Mouse (Mus musculus) kidney, adult 2 months (tissue): ENCODE data around the gene Gm26661. TPM values are rescaled to one million over a fixed set of nuclear protein-coding genes. Genes with fewer than 3 reads are reported as not detected.

Experiments
- DNase-seq: peaks from one replicate; pipeline ENCODE4 v3.0.0; 2021
- H3K27ac ChIP-seq: fragments of 200-500 bp; 2 replicates; pipeline ENCODE4 v1.5.1; 2012; ENCODE audit warnings: low read depth, low read length, control low read depth, inconsistent platforms; ENCODE audit not compliant: insufficient read depth
- H3K27me3 ChIP-seq: fragments of 200-500 bp; replicated peaks from 2 replicates; pipeline ENCODE4 v1.6.1; 2012; ENCODE audit warnings: mild to moderate bottlenecking, moderate library complexity, low read length, inconsistent platforms; ENCODE audit not compliant: control insufficient read depth, insufficient read depth
- H3K36me3 ChIP-seq: fragments of 200-500 bp; 2 replicates; pipeline ENCODE4 v1.6.1; 2012; ENCODE audit warnings: mild to moderate bottlenecking, moderate library complexity, low read length, inconsistent platforms; ENCODE audit not compliant: control insufficient read depth, insufficient read depth
- H3K4me1 ChIP-seq: fragments of 200-500 bp; 2 replicates; pipeline ENCODE4 v1.6.1; 2011; ENCODE audit warnings: low read length; ENCODE audit not compliant: control insufficient read depth, insufficient read depth
- H3K4me3 ChIP-seq: fragments of 200-500 bp; 2 replicates; pipeline ENCODE4 v1.5.1; 2011; ENCODE audit warnings: mild to moderate bottlenecking, low read depth, low read length, control low read depth; ENCODE audit not compliant: insufficient read depth
- CTCF ChIP-seq: fragments of 200-500 bp; conservative IDR thresholded peaks from 2 replicates; pipeline ENCODE4 v1.5.1; 2011; ENCODE audit warnings: low read depth, mild to moderate bottlenecking, control low read depth, low read length, moderate library complexity, mixed read lengths; ENCODE audit not compliant: insufficient read depth, insufficient read length
- POLR2A ChIP-seq: fragments of 200-500 bp; IDR thresholded peaks from one replicate; pipeline ENCODE4 v1.6.1; 2011; ENCODE audit warnings: low read depth, low read length, control low read depth
- WGBS: fragments of 180-500 bp; shearing (Covaris S2); methylation state at CpG from one replicate; pipeline ENCODE4 v1.1.7; 2018; 5-methylcytosine and 5-hydroxymethylcytosine counted together
- polyA plus RNA-seq: library from polyadenylated mRNA; depleted of rRNA; stranded (reverse); fragments of >200 nt; gene quantifications from 2 replicates; pipeline ENCODE4 v1.2.3, GENCODE M21; 2012; rRNA removed

Gene Gm26661
- not detected in 2 replicates for polyA plus RNA-seq

DNA sequence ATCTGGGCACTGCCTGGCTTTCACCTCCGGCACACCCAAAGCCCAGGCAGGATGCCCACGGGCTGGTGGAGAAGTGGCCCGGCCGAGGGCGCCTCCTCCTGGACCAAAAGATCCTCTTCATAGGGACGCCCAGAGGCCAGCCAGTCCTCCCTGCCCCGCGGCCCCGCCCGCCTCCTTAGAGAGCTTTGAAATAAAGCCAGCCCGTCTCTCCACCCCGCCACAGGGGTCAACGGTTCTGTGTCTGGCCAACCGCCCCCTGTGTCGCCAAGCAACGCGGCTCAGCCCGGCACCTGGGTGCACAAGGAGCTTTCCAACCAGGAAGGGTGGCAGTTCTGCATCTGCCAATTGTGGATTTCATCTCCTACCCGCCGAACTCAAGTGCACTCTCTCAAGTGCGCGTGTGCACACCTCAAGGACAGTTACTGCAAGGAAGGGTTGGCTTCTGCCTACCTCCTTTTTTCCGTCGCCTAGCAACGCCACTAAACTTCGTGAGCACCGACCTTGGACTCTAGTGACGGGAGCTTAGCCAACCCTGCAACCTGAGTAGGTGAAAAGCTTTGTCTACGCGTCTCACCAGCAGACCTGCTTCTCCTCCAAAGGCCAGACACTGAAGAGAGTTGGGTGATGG lies at the start of gene Gm26661:
Gene Gm26661, plus strand, starts transcription at position 56 of the 628 bp plus-strand sequence.
- H3K27me3 ChIP-seq, result no peaks in the 10 kb centered on the region
- WGBS, result 5% methylated on average over 30 of the region's 30 CpGs
- peak; percentile 84 for DNase-seq
- peak within 1 kb of the TSS; percentile 20; the same call in 1 of the 2 replicates for H3K4me3 ChIP-seq
- H3K36me3 ChIP-seq, result no peaks in the 10 kb centered on the region
- 0 out of 2 replicates have a peak, but pooled peaks have one; percentile 29 for TF ChIP-seq CTCF
- TF ChIP-seq POLR2A, result no peak
- 0 out of 2 replicates have a peak, but pooled peaks cover 3% of the 10 kb centered on the region for H3K4me1 ChIP-seq
- H3K27ac ChIP-seq, result no peak within 1 kb of the TSS

DNA sequence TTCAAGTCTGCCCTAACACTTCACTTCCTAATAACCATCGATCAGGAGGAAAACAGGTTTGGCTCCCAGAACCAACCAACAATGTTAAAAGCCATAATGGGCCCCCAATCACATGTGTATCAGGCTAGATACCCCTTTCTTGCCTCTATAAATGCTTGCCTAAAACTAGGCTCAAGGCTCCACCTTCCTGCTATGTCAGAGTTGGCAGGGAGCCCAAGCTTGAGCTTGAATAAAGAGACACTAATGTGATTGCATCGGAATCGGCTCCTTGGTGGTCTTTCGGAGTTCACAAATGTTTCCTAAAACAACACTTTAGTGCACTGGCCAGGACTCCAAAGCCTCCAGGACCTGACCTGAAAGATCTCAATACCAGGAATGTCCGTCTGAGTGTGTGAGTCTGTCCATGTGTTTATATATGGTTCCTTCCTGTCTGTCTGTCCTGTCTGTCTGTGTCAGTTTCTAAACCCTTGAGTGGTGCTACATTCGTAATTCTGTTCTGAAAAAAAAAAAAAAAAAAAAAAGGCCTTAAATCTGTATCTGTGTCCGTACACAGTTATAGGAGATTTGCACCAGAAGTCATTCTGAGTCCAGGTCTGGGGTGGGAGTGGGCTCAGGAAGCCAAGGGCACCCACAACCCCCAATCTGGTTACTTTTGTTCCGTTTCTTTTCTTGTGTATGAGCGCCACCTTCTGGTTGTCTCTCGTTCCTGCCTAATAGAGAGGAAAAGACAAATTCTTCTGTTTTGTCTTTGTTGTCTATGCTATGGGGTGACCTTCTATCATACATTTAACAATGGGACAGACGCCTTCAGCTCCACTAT lies 42.2 kb upstream of the Gm26661 start:
- H3K4me1 ChIP-seq, result no peaks in the 10 kb centered on the region
- H3K4me3 ChIP-seq, result no peak overlapping the region
- 26% methylated on average over 11 of the region's 11 CpGs for WGBS
- H3K36me3 ChIP-seq, result no peaks in the 10 kb centered on the region
- peak; percentile 23 for DNase-seq
- H3K27ac ChIP-seq, result no peak overlapping the region
- H3K27me3 ChIP-seq, result no peaks in the 10 kb centered on the region
- peak; percentile 51 for TF ChIP-seq CTCF
- no peak for TF ChIP-seq POLR2A

DNA sequence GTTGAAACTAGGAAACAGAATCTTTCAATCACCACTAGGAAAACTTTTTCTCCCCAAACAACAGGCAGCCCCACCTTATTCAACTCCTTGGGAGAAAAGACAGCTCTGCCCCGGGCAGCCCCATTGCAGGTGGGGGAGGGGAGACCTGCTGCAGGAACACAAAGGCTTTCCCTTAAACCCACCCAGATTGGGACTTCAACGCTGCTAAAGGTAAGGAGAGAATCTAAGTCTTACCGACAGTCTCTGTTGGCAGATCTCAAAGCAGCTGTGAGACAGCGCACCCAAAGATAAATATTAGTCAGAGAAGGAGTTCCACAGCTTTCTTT lies 41.7 kb upstream of the Gm26661 start:
- H3K36me3 ChIP-seq, result no peaks in the 10 kb centered on the region
- H3K4me1 ChIP-seq, result no peaks in the 10 kb centered on the region
- WGBS, result 33% methylated on average over 4 of the region's 4 CpGs
- H3K27me3 ChIP-seq, result no peaks in the 10 kb centered on the region
- no peak for DNase-seq
- H3K4me3 ChIP-seq, result no peak overlapping the region
- no peak overlapping the region for H3K27ac ChIP-seq
- TF ChIP-seq CTCF (no peak), POLR2A (no peak)

DNA sequence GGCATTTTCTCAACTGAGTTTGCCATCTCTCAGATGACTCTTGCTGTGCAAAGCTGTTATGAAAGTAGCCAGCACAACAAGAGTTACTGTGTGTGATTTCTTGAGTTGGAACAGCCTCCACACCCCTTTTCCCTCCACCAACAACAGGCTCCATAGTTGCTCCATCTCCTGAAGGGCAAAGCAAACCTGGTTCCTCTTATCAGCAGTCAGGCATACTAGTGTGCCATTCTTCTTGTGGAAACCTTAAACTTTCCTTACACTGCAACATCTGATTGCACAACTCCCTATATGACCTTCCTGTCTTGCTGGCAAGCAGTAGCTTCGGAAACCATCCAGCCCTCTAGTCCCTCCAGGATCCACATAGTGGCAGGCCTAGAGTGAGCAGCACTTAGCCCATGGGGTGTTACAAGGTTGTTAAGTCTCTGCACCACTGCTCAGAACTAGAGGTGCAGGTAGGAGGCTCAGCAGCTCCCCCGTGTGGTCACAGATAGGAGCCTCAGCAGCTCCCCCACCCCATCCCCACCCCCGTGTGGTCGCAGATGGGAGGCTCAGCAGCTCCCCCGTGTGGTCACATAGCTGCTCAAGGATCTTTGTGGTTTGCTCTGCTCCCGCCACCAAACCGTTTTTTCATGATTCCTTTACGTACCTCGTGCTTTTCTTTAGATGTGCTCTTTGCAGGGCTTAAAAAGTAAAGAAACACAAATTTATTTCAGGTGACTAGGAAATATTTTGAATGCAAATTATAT lies 25.6 kb upstream of the Gm26661 start:
- Histone ChIP-seq H3K27ac (no peak overlapping the region), H3K27me3 (no peaks in the 10 kb centered on the region), H3K36me3 (no peaks in the 10 kb centered on the region), H3K4me1 (no peaks in the 10 kb centered on the region), H3K4me3 (no peak overlapping the region)
- TF ChIP-seq POLR2A, result no peak
- TF ChIP-seq CTCF, result peak; percentile 71
- 16% methylated on average over 9 of the region's 9 CpGs for WGBS
- DNase-seq, result peak; percentile 76

DNA sequence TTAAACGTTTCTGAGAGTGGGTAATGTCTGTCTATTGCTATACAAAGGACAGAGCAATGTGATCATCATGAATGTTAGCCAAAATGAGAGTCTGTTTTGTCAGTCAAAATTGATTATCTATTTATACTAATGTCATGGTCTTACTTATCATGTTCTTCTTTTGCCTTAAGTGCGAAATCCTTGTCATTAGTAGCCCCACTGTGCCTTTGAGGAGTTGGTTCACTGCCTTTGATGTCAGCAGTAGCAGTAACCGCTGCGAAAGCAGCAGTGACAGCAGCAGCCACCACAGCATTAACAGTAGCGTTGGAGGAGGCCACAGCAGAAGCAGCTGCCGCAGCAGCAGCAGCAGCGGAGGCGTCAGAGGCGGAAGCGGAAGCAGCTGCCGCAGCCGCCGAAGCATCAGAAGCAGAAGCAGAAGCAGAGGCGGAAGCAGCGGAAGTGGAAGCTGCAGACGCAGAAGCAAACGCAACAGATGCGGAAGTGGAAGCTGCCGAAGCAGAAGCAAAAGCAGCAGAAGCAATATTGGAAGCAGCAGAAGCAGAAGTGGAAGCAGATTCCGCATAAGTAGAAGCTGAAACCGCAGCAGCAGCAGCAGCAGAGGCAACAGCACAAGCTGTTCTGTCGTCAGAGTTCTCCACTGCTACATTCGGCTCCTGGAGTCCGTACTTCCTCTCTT lies 17.5 kb upstream of the Gm26661 start:
- Histone ChIP-seq H3K27me3 (no peaks in the 10 kb centered on the region), H3K36me3 (no peaks in the 10 kb centered on the region), H3K4me1 (no peaks in the 10 kb centered on the region), H3K27ac (peak overlapping the region; percentile 2; the same call in 1 of the 2 replicates), H3K4me3 (peak overlapping the region; percentile 56)
- peak; percentile 68 for DNase-seq
- TF ChIP-seq CTCF (no peak), POLR2A (no peak)
- WGBS, result 36% methylated on average over 24 of the region's 24 CpGs

DNA sequence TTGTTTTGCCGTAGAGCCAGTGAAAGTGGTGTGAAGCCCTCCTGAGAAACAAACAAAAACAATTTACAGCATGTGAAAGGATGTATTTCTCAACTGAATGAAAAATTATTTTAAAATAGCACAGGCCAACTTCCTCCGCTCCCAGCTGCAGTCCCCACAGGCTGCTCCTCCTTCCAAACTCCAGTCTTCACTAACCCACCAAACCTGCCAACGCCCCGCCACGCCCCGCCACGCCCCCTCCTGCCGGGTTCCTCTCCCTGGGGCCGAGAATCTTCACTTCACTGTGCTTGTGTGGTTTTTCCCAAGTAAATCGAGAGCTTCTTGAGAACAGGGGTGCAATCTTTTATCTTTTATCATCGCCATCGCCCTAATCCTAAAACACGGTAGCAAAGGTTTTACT lies 5.3 kb upstream of the Gm26661 start:
- Histone ChIP-seq H3K27ac (no peak overlapping the region), H3K4me1 (no peaks in the 10 kb centered on the region), H3K36me3 (no peaks in the 10 kb centered on the region), H3K4me3 (no peak overlapping the region), H3K27me3 (no peaks in the 10 kb centered on the region)
- 45% methylated on average over 13 of the region's 13 CpGs for WGBS
- DNase-seq, result no peak
- TF ChIP-seq CTCF (no peak), POLR2A (no peak)
